Mouse (Mus musculus) gastrocnemius, adult 18-20 months (tissue): ENCODE data around the gene Clec12a. TPM values are rescaled to one million over a fixed set of nuclear protein-coding genes. Genes with fewer than 3 reads are reported as not detected.
"Not testable (repeated sequence)": the region's sequence is repeated elsewhere in the genome, so short reads cannot be mapped to it uniquely, and the experiment has no call there.

Experiments used
- DNase-seq: peaks from one replicate; pipeline ENCODE4 v3.0.0; 2021; ENCODE audit warnings: low spot score
- long read RNA-seq, 2 experiments: library from polyadenylated mRNA; stranded (forward); transcript quantifications; one replicate each; pipeline ENCODE4 v2.0.0; 2021
- total RNA-seq, 2 experiments: library from RNA; stranded (reverse); gene quantifications; 2 replicates each; pipeline ENCODE4 v1.2.3; 2021

Gene Clec12a
- under 1 TPM; 0.16 to 0.17 TPM for total RNA-seq
- long read RNA-seq, experiment 1, result 0 reads
- long read RNA-seq, experiment 2, result 0 reads

- not testable (repeated sequence) for DNase-seq
Observed at GRCm38 (mm10) chr6:129342391-129342790, at the start of gene Clec12a. TSS of gene Clec12a (plus strand) at chr6:129342691.

- DNase-seq, result no peak
Observed at GRCm38 (mm10) chr6:129304180-129304579, 38.3 kb upstream of the Clec12a start.

GRCm38 (mm10) chr6:129312499-129312898 lies 30.0 kb upstream of the Clec12a start:
- no peak for DNase-seq

- DNase-seq, result no peak
Observed at GRCm38 (mm10) chr6:129314655-129315168, 27.8 kb upstream of the Clec12a start.

- DNase-seq, result no peak
Observed at GRCm38 (mm10) chr6:129315698-129316097, 26.8 kb upstream of the Clec12a start.

- no peak for DNase-seq
Observed at GRCm38 (mm10) chr6:129316463-129316862, 26.0 kb upstream of the Clec12a start.

- no peak for DNase-seq
Observed at GRCm38 (mm10) chr6:129318395-129318794, 24.1 kb upstream of the Clec12a start.

- DNase-seq, result no peak
Observed at GRCm38 (mm10) chr6:129319331-129319730, 23.2 kb upstream of the Clec12a start.

- DNase-seq, result no peak
Observed at GRCm38 (mm10) chr6:129326016-129326415, 16.5 kb upstream of the Clec12a start.

- no peak for DNase-seq
Observed at GRCm38 (mm10) chr6:129326568-129327150, 15.8 kb upstream of the Clec12a start.

- no peak for DNase-seq
Observed at GRCm38 (mm10) chr6:129331610-129332009, 10.9 kb upstream of the Clec12a start, which contains the start of gene 4922502D21Rik. TSS of gene 4922502D21Rik (minus strand) at chr6:129331796.

- peak; percentile 27 for DNase-seq
Observed at GRCm38 (mm10) chr6:129333674-129334078, 8.8 kb upstream of the Clec12a start.

GRCm38 (mm10) chr6:129337751-129338150 lies 4.7 kb upstream of the Clec12a start:
- no peak for DNase-seq

GRCm38 (mm10) chr6:129344408-129344807 lies 1.9 kb downstream of the Clec12a start:
- no peak for DNase-seq

GRCm38 (mm10) chr6:129349524-129350352 lies 7.2 kb downstream of the Clec12a start:
- peak; percentile 2 for DNase-seq

- no peak for DNase-seq
Observed at GRCm38 (mm10) chr6:129351091-129351490, 8.6 kb downstream of the Clec12a start.

- no peak for DNase-seq
Observed at GRCm38 (mm10) chr6:129355774-129356173, 13.3 kb downstream of the Clec12a start.

GRCm38 (mm10) chr6:129356430-129356829 lies 13.9 kb downstream of the Clec12a start:
- no peak for DNase-seq

- no peak for DNase-seq
Observed at GRCm38 (mm10) chr6:129359515-129359914, 17.0 kb downstream of the Clec12a start.

GRCm38 (mm10) chr6:129363942-129364341 lies 21.5 kb downstream of the Clec12a start:
- DNase-seq, result no peak

GRCm38 (mm10) chr6:129365959-129366359 lies 23.5 kb downstream of the Clec12a start:
- peak; percentile 47 for DNase-seq

GRCm38 (mm10) chr6:129369374-129370132 lies 27.1 kb downstream of the Clec12a start:
- no peak for DNase-seq
